Mouse (Mus musculus): ENCODE data around the gene Fbxo28. TPM values are rescaled to one million over a fixed set of nuclear protein-coding genes. Genes with fewer than 3 reads are reported as not detected.

The Fbxo28 gene
- total and polyA plus RNA-seq, 2 experiments from 2014 or later = 15.8 to 35.0 TPM

- Histone ChIP-seq H3K27ac (no peak overlapping the region; the same call in 1 of the 2 replicates), H3K4me1 (ENCODE audit: insufficient read depth, low read length) (peaks cover 15% of the 10 kb centered on the region), H3K36me3 (ENCODE audit: insufficient read depth, low read length) (no peaks in the 10 kb centered on the region), H3K4me3 (ENCODE audit: low read length) (peak overlapping the region; percentile 88), H3K27me3 (ENCODE audit: insufficient read depth, low read length) (no peaks in the 10 kb centered on the region), H3K4me2 (ENCODE audit: low read depth, low read length) (peak overlapping the region; percentile 88), H3K9me3 (ENCODE audit: low read length) (no peaks in the 10 kb centered on the region), H3K9ac (replicated peaks; ENCODE audit: low read length) (no peak overlapping the region; the same call in 1 of the 2 replicates)
- DNase-seq (ENCODE audit: low spot score) = no peak
- WGBS = 45% methylated on average over 7 of the region's 7 CpGs
- TF ChIP-seq CTCF (IDR thresholded peaks at IDR 0.05; ENCODE audit: low read depth) = no peak
- no peak for ATAC-seq
Measured at GRCm38 (mm10) chr1:182283231-182283630, 58.2 kb downstream of the Fbxo28 start.

- Histone ChIP-seq H3K4me1 (ENCODE audit: insufficient read depth, low read length) (peaks cover 15% of the 10 kb centered on the region), H3K27ac (peak within 1 kb of the TSS; percentile 90), H3K36me3 (ENCODE audit: insufficient read depth, low read length) (no peaks in the 10 kb centered on the region), H3K27me3 (ENCODE audit: insufficient read depth, low read length) (no peaks in the 10 kb centered on the region), H3K9me3 (ENCODE audit: low read length) (no peaks in the 10 kb centered on the region), H3K9ac (replicated peaks; ENCODE audit: low read length) (peak within 1 kb of the TSS; percentile 91), H3K4me3 (ENCODE audit: low read length) (peak within 1 kb of the TSS; percentile 88), H3K4me2 (ENCODE audit: low read depth, low read length) (peak within 1 kb of the TSS; percentile 88)
- ATAC-seq = peak; percentile 93
- DNase-seq (ENCODE audit: low spot score) = peak; percentile 93
- TF ChIP-seq CTCF (IDR thresholded peaks at IDR 0.05; ENCODE audit: low read depth) = no peak
- under 1% methylated on average over 94 of the region's 94 CpGs for WGBS
Measured at GRCm38 (mm10) chr1:182282091-182283075, 59.0 kb downstream of the Fbxo28 start, which contains the start of gene Degs1. Gene Degs1, minus strand, starts transcription at chr1:182282804.

GRCm38 (mm10) chr1:182281251-182281711, 60.1 kb downstream of the Fbxo28 start:
- Histone ChIP-seq H3K4me3 (ENCODE audit: low read length) (peak overlapping the region; percentile 88), H3K27ac (no peak overlapping the region), H3K4me2 (ENCODE audit: low read depth, low read length) (peak overlapping the region; percentile 88), H3K9ac (replicated peaks; ENCODE audit: low read length) (peak overlapping the region; percentile 91), H3K27me3 (ENCODE audit: insufficient read depth, low read length) (no peaks in the 10 kb centered on the region), H3K9me3 (ENCODE audit: low read length) (no peaks in the 10 kb centered on the region), H3K36me3 (ENCODE audit: insufficient read depth, low read length) (0 out of 2 replicates have a peak, but pooled peaks cover 10% of the 10 kb centered on the region), H3K4me1 (ENCODE audit: insufficient read depth, low read length) (peaks cover 15% of the 10 kb centered on the region)
- WGBS = 20% methylated on average over 9 of the region's 9 CpGs
- no peak for TF ChIP-seq CTCF (IDR thresholded peaks at IDR 0.05; ENCODE audit: low read depth)
- DNase-seq (ENCODE audit: low spot score) (no peak), ATAC-seq (no peak)

DNA sequence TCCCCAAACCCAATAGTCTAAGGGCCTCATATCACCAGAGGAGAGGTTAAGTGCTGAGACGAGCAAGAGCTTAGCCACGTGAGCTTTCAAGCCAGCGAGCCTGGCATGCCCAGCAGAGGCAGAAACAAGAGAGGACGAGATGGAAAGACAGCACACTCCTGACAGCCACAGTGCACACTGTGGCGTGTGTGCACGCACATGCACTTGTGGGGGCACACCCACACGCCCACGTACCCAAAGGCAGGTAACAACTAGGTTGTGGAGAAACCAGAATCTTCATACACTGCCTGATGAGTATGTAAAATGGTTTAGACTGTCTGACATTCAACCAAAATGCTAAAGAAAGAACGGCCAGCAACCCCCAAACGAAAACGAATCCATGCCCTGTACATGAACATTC, 60.9 kb downstream of the Fbxo28 start:
- H3K9me3 ChIP-seq (ENCODE audit: low read length) = no peaks in the 10 kb centered on the region
- peak overlapping the region; percentile 88 for H3K4me2 ChIP-seq (ENCODE audit: low read depth, low read length)
- no peaks in the 10 kb centered on the region for H3K27me3 ChIP-seq (ENCODE audit: insufficient read depth, low read length)
- DNase-seq (ENCODE audit: low spot score) (no peak), ATAC-seq (no peak)
- H3K4me3 ChIP-seq (ENCODE audit: low read length) = peak overlapping the region; percentile 88
- H3K9ac ChIP-seq (replicated peaks; ENCODE audit: low read length) = peak overlapping the region; percentile 21; the same call in 1 of the 2 replicates
- H3K27ac ChIP-seq = no peak overlapping the region
- peaks cover 15% of the 10 kb centered on the region; the same call in 1 of the 2 replicates for H3K36me3 ChIP-seq (ENCODE audit: insufficient read depth, low read length)
- no peak for TF ChIP-seq CTCF (IDR thresholded peaks at IDR 0.05; ENCODE audit: low read depth)
- H3K4me1 ChIP-seq (ENCODE audit: insufficient read depth, low read length) = peaks cover 15% of the 10 kb centered on the region
- WGBS = 42% methylated on average over 11 of the region's 11 CpGs

DNA sequence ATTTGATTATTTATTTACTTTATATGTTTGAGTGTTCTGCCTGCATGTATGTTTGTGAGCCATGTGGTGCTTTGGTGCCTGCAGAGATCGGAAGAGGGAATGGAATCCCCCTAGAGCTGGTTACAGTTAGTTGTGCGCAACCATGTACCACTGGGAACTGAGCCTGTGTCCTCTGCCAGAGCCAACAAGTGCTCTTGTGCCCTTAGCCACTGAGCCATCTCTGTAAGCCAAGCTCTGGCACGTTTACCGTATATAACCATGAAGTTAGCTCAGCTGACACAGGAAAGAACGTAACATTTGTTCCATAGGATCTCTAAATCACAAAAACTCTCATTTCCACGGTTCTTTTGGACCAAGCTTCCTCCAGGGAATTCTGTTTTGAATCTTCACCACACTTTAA, 61.4 kb downstream of the Fbxo28 start:
- no peak for TF ChIP-seq CTCF (IDR thresholded peaks at IDR 0.05; ENCODE audit: low read depth)
- Histone ChIP-seq H3K4me1 (ENCODE audit: insufficient read depth, low read length) (peaks cover 15% of the 10 kb centered on the region), H3K36me3 (ENCODE audit: insufficient read depth, low read length) (peaks cover 16% of the 10 kb centered on the region; the same call in 1 of the 2 replicates), H3K4me3 (ENCODE audit: low read length) (no peak overlapping the region), H3K9ac (replicated peaks; ENCODE audit: low read length) (peak overlapping the region; percentile 21; the same call in 1 of the 2 replicates), H3K27me3 (ENCODE audit: insufficient read depth, low read length) (no peaks in the 10 kb centered on the region), H3K4me2 (ENCODE audit: low read depth, low read length) (peak overlapping the region; percentile 88), H3K27ac (no peak overlapping the region), H3K9me3 (ENCODE audit: low read length) (no peaks in the 10 kb centered on the region)
- 64% methylated on average over 6 of the region's 6 CpGs for WGBS
- DNase-seq (ENCODE audit: low spot score) (no peak), ATAC-seq (no peak)

- H3K36me3 ChIP-seq (ENCODE audit: insufficient read depth, low read length) = peaks cover 16% of the 10 kb centered on the region; the same call in 1 of the 2 replicates
- no peak for TF ChIP-seq CTCF (IDR thresholded peaks at IDR 0.05; ENCODE audit: low read depth)
- ATAC-seq = no peak
- no peak overlapping the region for H3K4me2 ChIP-seq (ENCODE audit: low read depth, low read length)
- H3K4me3 ChIP-seq (ENCODE audit: low read length) = no peak overlapping the region
- H3K9me3 ChIP-seq (ENCODE audit: low read length) = no peaks in the 10 kb centered on the region
- H3K9ac ChIP-seq (replicated peaks; ENCODE audit: low read length) = no peak overlapping the region
- 91% methylated on average over 4 of the region's 4 CpGs for WGBS
- peaks cover 15% of the 10 kb centered on the region for H3K4me1 ChIP-seq (ENCODE audit: insufficient read depth, low read length)
- no peak for DNase-seq (ENCODE audit: low spot score)
- no peaks in the 10 kb centered on the region for H3K27me3 ChIP-seq (ENCODE audit: insufficient read depth, low read length)
- H3K27ac ChIP-seq = no peak overlapping the region
Measured at GRCm38 (mm10) chr1:182279436-182279835, 62.0 kb downstream of the Fbxo28 start.
